Mouse (Mus musculus) liver, embryonic 14.5 days (tissue): ENCODE results near the gene Chka.

Experiments used
- CTCF ChIP-seq: IDR thresholded peaks from 2 replicates; pipeline ENCODE4 v1.5.1; 2016; ENCODE audit warnings: antibody characterized with exemption, low read depth, control low read depth
- EP300 ChIP-seq: IDR thresholded peaks from 2 replicates; pipeline ENCODE4 v1.6.1; 2016; ENCODE audit warnings: antibody characterized with exemption, low read depth

DNA sequence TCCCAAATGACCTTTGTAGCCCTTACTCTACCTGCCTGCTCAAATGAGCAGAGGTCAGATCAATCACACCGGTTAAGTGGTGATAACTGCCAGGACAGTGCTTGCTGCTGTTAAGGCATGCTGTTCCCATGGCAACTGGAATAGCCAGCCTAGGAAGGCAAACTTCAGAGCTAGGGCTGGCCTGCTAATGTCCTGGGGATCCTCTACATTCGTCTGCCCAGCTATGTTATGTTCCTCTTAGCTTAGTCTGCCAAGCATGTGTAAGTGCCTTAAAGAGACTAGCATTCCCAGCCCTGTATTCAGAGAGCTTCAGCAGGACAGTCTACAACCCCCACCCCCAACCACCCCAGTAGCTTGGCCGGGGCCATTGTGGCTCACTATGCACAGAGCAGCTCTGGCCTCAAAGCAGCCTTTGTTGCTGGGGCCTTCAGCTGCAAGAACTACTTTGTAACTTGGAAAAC is 43.6 kb downstream of the Chka start:
- TF ChIP-seq EP300, result no peak
- no peak for TF ChIP-seq CTCF
